Mouse (Mus musculus) C2C12 (cell line): ENCODE results near the gene Zfp764.

ENCODE experiments used
- CEBPB ChIP-seq: IDR thresholded peaks from one replicate; pipeline ENCODE4 v1.6.1; 2011; ENCODE audit warnings: low read depth, mild to moderate bottlenecking, control low read depth, moderate library complexity
- CTCF ChIP-seq: IDR thresholded peaks from one replicate; pipeline ENCODE4 v1.5.1; 2011; ENCODE audit not compliant: control insufficient read depth, insufficient read depth, insufficient read length
- FOSL1 ChIP-seq: IDR thresholded peaks from one replicate; pipeline ENCODE4 v1.8.0; 2011; ENCODE audit warnings: mild to moderate bottlenecking, low read length; ENCODE audit not compliant: poor library complexity, insufficient read depth, severe bottlenecking
- MAX ChIP-seq: IDR thresholded peaks from one replicate; pipeline ENCODE4 v1.6.1; 2011; ENCODE audit warnings: mild to moderate bottlenecking, control low read depth
- MYOG ChIP-seq: IDR thresholded peaks from one replicate; pipeline ENCODE4 v1.6.1; 2011; ENCODE audit not compliant: control insufficient read depth, insufficient read length; ENCODE audit errors: extremely low read depth
- USF1 ChIP-seq: IDR thresholded peaks from one replicate; pipeline ENCODE4 v1.6.1; 2011; ENCODE audit warnings: low read depth, mild to moderate bottlenecking, control low read depth, moderate library complexity

DNA sequence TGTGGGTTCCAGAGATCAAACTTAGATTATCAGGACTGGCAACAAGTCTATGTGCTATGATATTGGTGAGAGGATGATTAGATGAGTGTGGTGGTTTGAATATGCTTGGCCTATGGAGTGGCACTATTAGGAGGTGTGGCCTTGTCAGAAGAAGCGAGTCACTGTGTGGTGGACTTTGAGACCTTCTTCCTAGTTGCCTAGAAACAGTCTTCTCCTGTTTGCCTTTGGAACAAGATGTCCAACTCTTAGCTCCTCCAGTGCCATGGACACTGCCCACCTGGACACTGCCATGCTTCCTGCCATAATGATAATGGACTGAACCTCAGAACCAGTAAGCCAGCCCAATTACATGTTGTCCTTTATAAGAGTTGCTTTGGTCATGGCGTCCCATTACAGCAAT, 19.3 kb upstream of the Zfp764 start:
- no peak for TF ChIP-seq CTCF
- TF ChIP-seq CEBPB, result no peak
- TF ChIP-seq USF1, result no peak
- no peak for TF ChIP-seq FOSL1
- TF ChIP-seq MYOG, result no peak
- TF ChIP-seq MAX, result no peak
